Mouse (Mus musculus) gastrocnemius, adult 8-10 months (tissue): ENCODE results near the gene Styxl1. TPM values are rescaled to one million over a fixed set of nuclear protein-coding genes. Genes with fewer than 3 reads are reported as not detected.

Source experiments
- DNase-seq, 2 experiments: peaks; one replicate each; pipeline ENCODE4 v3.0.0; 2022; ENCODE audit warnings: low spot score in 2 of 2
- microRNA-seq: library from miRNA; unstranded; fragments of <30 nt; microRNA quantifications from one replicate; pipeline ENCODE4 v1.2.0, GENCODE M21; 2022
- total RNA-seq, 4 experiments: library from RNA; stranded (reverse); gene quantifications; 2 replicates each; pipeline ENCODE4 v1.2.4; 2022

Styxl1 gene
- total RNA-seq, 4 experiments from 2014 or later: not detected

DNA sequence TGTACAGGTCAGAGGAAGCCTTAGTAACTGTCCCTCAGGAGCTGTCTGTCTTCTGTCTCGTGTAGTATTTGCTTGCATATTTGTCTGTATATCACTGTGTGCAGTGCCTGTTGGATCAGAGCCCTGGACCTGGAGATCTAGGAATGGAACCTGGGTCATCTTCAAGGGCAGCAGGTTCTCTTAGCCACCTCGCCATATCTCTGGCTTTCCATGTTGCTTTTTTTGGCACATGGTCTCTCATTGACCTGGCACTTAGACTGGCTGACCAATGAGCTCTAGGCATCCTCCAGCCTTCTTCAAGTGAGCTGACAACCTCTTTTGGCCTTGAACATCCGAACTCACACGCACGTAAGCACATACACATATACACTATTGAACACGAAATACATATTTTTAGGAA lies 76.0 kb downstream of the Styxl1 start:
- DNase-seq: no peak

DNA sequence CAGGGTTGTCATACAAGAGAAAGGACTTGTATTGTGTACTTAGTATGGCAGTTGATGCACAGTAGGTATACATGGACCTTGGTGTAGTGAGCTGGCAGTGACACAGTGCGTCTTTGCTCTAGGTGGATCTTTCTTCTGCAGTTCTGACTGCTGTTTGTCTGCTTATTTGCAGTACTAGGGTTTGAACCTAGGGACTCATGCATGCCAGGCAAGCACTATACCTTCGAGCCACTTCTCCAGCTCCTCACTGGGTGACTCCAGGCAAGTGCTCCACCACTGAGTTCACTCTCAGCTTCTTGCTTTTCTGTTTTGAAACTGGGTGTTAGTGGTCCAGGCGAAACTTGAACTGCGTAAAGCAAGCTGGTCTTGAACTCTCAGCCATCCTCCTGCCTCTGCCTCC lies 76.6 kb downstream of the Styxl1 start:
- no peak for DNase-seq

DNA sequence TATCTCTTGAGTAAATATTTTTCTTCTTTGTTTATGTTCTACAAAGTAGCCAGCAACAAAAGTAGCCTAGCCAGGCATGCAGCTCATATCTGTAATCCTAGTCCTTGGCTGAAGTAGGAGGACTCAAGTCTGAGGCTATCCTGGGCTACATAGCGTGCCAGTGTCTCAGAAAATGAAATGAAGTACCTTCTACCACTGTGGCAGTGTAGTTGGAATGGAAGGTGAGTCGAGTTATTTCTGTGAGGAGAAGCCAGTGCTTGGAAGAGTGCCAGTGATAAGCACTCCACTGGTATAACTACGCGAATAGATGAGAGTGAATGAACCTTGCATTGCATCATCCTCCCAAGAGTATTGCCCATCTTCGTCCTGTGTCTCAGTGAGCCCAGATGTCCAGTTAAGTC lies 80.5 kb downstream of the Styxl1 start:
- no peak for DNase-seq

Small RNA genes lying within 50 kb of the gene (microRNA-seq; reads per million reads assigned to microRNA genes)
- gene Mir7034: not detected

Other genes starting within 250 kb of the Styxl1 start
- 10 to 100 TPM; 14.7 to 17.2 (median 16.0) TPM for gene Hip1, start 233.3 kb downstream of the Styxl1 start, total RNA-seq
- gene Ccl26, start 214.8 kb downstream of the Styxl1 start, total RNA-seq: not detected
- gene Ccl24, start 205.3 kb downstream of the Styxl1 start, total RNA-seq: 1 to 10 TPM in 2 of 4 experiments, under 1 TPM in 1, not detected in 1; 0.44 to 2.6 (median 1.2) TPM
- 10 to 100 TPM; 10.3 to 14.7 (median 13.5) TPM for gene Rhbdd2, start 145.8 kb downstream of the Styxl1 start, total RNA-seq
- gene Por, start 108.4 kb downstream of the Styxl1 start, total RNA-seq: 10 to 100 TPM; 32.8 to 36.4 (median 35.9) TPM
- 10 to 100 TPM in 1 of 4 experiments, 1 to 10 TPM in 3; 7.9 to 12.3 (median 8.9) TPM for gene Tmem120a, start 33.9 kb downstream of the Styxl1 start, total RNA-seq
- gene Mdh2, start 95 bp upstream of the Styxl1 start, total RNA-seq: 100 to 1,000 TPM; 825 to 986 (median 954) TPM
- not detected for gene Srrm3, start 28.5 kb upstream of the Styxl1 start, total RNA-seq
- 100 to 1,000 TPM; 202 to 250 (median 231) TPM for gene Hspb1, start 109.5 kb upstream of the Styxl1 start, total RNA-seq
- gene Ywhag, start 156.2 kb upstream of the Styxl1 start, total RNA-seq: 100 to 1,000 TPM; 306 to 315 (median 309) TPM
- gene Ssc4d, start 196.1 kb upstream of the Styxl1 start, total RNA-seq: under 1 TPM in 3 of 4 experiments, not detected in 1; 0.29 to 0.65 (median 0.53) TPM
- not detected for gene Zp3, start 201.7 kb upstream of the Styxl1 start, total RNA-seq
- 1 to 10 TPM; 6.4 to 7.8 (median 7.1) TPM for gene Dtx2, start 216.4 kb upstream of the Styxl1 start, total RNA-seq